Mouse (Mus musculus): Measurements from ENCODE around the gene Rtl1. TPM values are rescaled to one million over a fixed set of nuclear protein-coding genes. Genes with fewer than 3 reads are reported as not detected.

Rtl1 gene
- polyA plus RNA-seq, 3 experiments from 2014 or later: not detected

GRCm38 (mm10) chr12:109572259-109572658, 27.9 kb downstream of the Rtl1 start:
- no peak for ATAC-seq

- no peak for ATAC-seq
These were observed 39.9 kb downstream of the Rtl1 start for GRCm38 (mm10) chr12:109560111-109560695.

GRCm38 (mm10) chr12:109558891-109559487, 41.1 kb downstream of the Rtl1 start:
- no peak for ATAC-seq

GRCm38 (mm10) chr12:109558226-109558824, 41.8 kb downstream of the Rtl1 start:
- no peak for ATAC-seq

- ATAC-seq: no peak
These were observed 44.2 kb downstream of the Rtl1 start for GRCm38 (mm10) chr12:109555837-109556409.

GRCm38 (mm10) chr12:109553568-109553967, 46.6 kb downstream of the Rtl1 start:
- no peak for ATAC-seq

GRCm38 (mm10) chr12:109552754-109553525, 47.2 kb downstream of the Rtl1 start:
- ATAC-seq: no peak

- ATAC-seq: no peak
These were observed 48.4 kb downstream of the Rtl1 start for GRCm38 (mm10) chr12:109551771-109552170.

GRCm38 (mm10) chr12:109547085-109547484, 53.0 kb downstream of the Rtl1 start:
- no peak for ATAC-seq

GRCm38 (mm10) chr12:109545875-109546732, 54.0 kb downstream of the Rtl1 start:
- no peak for ATAC-seq

- no peak for ATAC-seq
These were observed 56.7 kb downstream of the Rtl1 start for GRCm38 (mm10) chr12:109543281-109543923.

GRCm38 (mm10) chr12:109542635-109543249, 57.4 kb downstream of the Rtl1 start:
- no peak for ATAC-seq

GRCm38 (mm10) chr12:109542011-109542410, 58.1 kb downstream of the Rtl1 start:
- no peak for ATAC-seq

GRCm38 (mm10) chr12:109541540-109541899, 58.6 kb downstream of the Rtl1 start:
- no peak for ATAC-seq

- ATAC-seq: no peak
These were observed 59.2 kb downstream of the Rtl1 start for GRCm38 (mm10) chr12:109540739-109541539.

GRCm38 (mm10) chr12:109539950-109540349, 60.2 kb downstream of the Rtl1 start:
- ATAC-seq: no peak

Data from inflammation-experienced regulatory T-cells, adult 6 months (primary cell).